Mouse (Mus musculus) forebrain, embryonic 14.5 days (tissue): ENCODE measurements around the gene Scn1b. TPM values are rescaled to one million over a fixed set of nuclear protein-coding genes. Genes with fewer than 3 reads are reported as not detected.

ENCODE experiments used
- ATAC-seq: fragments of 200-750 bp; cut with Nextera tagmentation; 2 replicates; pipeline ENCODE4 v1.8.0; 2017; ENCODE audit warnings: mild to moderate bottlenecking, moderate library complexity
- DNase-seq: peaks from one replicate; pipeline ENCODE4 v3.0.0-alpha.2; 2015; ENCODE audit warnings: low spot score
- H3K27ac ChIP-seq: fragments of 300-500 bp; sonication (generic); 2 replicates; pipeline ENCODE4 v1.5.1; 2014; ENCODE audit warnings: low read depth, mild to moderate bottlenecking, control low read depth, low read length, moderate library complexity
- H3K27me3 ChIP-seq: fragments of 300-500 bp; sonication (generic); replicated peaks from 2 replicates; pipeline ENCODE4 v1.6.1; 2014; ENCODE audit warnings: low read length, control low read depth, mixed read lengths; ENCODE audit not compliant: control insufficient read depth, insufficient read depth
- H3K36me3 ChIP-seq: fragments of 300-500 bp; sonication (generic); 2 replicates; pipeline ENCODE4 v1.6.1; 2014; ENCODE audit warnings: low read length, control low read depth; ENCODE audit not compliant: control insufficient read depth, insufficient read depth
- H3K4me1 ChIP-seq: fragments of 300-500 bp; sonication (generic); 2 replicates; pipeline ENCODE4 v1.6.1; 2014; ENCODE audit warnings: antibody characterized with exemption, low read length, control low read depth; ENCODE audit not compliant: control insufficient read depth, insufficient read depth
- H3K4me2 ChIP-seq: fragments of 300-500 bp; sonication (generic); 2 replicates; pipeline ENCODE4 v1.6.1; 2014; ENCODE audit warnings: mild to moderate bottlenecking, control low read depth, low read length
- H3K4me3 ChIP-seq: fragments of 300-500 bp; sonication (generic); 2 replicates; pipeline ENCODE4 v1.5.1; 2014; ENCODE audit warnings: low read depth, low read length, control low read depth
- H3K9ac ChIP-seq: fragments of 300-500 bp; sonication (generic); 2 replicates; pipeline ENCODE4 v1.6.1; 2014; ENCODE audit warnings: mild to moderate bottlenecking, low read length, control low read depth, moderate library complexity
- H3K9me3 ChIP-seq: fragments of 300-500 bp; sonication (generic); replicated peaks from 2 replicates; pipeline ENCODE4 v1.6.1; 2016; ENCODE audit warnings: low read length, control low read depth, mixed read lengths; ENCODE audit not compliant: control insufficient read depth
- WGBS: fragments of 180-500 bp; shearing (Covaris S2); extraction: QIAGEN DNeasy Blood & Tissue Kit; methylation state at CpG from one replicate; pipeline ENCODE4 v1.1.7; 2014; 5-methylcytosine and 5-hydroxymethylcytosine counted together
- polyA plus RNA-seq: library from polyadenylated mRNA; unstranded; fragments of >200 nt; fragmentation: Nextera tagmentation; extraction: Ambion mirVana; gene quantifications from 2 replicates; pipeline ENCODE4 v1.2.1, GENCODE M21; 2014

Gene Scn1b
- polyA plus RNA-seq, 1 experiment from 2014 or later, result 2.8 TPM

- 91% methylated on average over 4 of the region's 4 CpGs for WGBS
- no peak overlapping the region for H3K9ac ChIP-seq
- no peaks in the 10 kb centered on the region for H3K27me3 ChIP-seq
- peaks cover 86% of the 10 kb centered on the region for H3K36me3 ChIP-seq
- DNase-seq, result no peak
- H3K4me3 ChIP-seq, result no peak overlapping the region
- no peak overlapping the region for H3K27ac ChIP-seq
- H3K9me3 ChIP-seq, result no peaks in the 10 kb centered on the region
- H3K4me2 ChIP-seq, result no peak overlapping the region
- ATAC-seq, result no peak
- H3K4me1 ChIP-seq, result no peaks in the 10 kb centered on the region
These were observed 13.5 kb upstream of the Scn1b start for GRCm38 (mm10) chr7:31140302-31140701.

DNA sequence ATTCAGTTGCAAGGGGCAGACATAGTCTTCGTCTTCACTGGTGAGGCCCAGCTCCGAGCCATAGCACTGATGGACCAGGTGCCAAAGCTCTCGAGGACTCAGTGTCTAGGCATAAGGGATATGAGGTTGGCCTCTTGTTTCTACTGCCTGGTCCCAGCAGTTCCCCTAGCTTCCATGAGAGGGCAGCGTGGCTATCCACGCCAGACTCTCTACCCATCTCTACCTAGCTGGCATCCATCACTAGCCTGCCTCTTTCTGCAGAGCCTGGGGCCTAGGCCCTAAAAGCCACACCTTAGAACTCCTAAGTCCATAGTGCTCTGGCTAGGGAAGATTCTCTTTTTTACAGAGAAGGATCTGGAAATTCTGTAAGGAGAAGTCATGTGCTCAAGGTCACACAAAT is 13.0 kb upstream of the Scn1b start:
- Histone ChIP-seq H3K36me3 (peaks cover 91% of the 10 kb centered on the region), H3K4me3 (no peak overlapping the region), H3K27ac (no peak overlapping the region), H3K4me1 (no peaks in the 10 kb centered on the region), H3K9me3 (no peaks in the 10 kb centered on the region), H3K4me2 (no peak overlapping the region), H3K27me3 (no peaks in the 10 kb centered on the region), H3K9ac (no peak overlapping the region)
- DNase-seq (peak; percentile 38), ATAC-seq (peak; percentile 38)
- WGBS, result 62% methylated on average over 5 of the region's 5 CpGs

GRCm38 (mm10) chr7:31135717-31136116 is 8.9 kb upstream of the Scn1b start:
- Histone ChIP-seq H3K4me3 (no peak overlapping the region), H3K9me3 (no peaks in the 10 kb centered on the region), H3K4me1 (no peaks in the 10 kb centered on the region), H3K9ac (no peak overlapping the region), H3K27ac (no peak overlapping the region), H3K36me3 (peaks cover 99% of the 10 kb centered on the region), H3K4me2 (no peak overlapping the region), H3K27me3 (no peaks in the 10 kb centered on the region)
- no peak for ATAC-seq
- WGBS, result 90% methylated on average over 10 of the region's 10 CpGs
- DNase-seq, result no peak

- Histone ChIP-seq H3K4me3 (no peak overlapping the region), H3K27ac (no peak overlapping the region), H3K27me3 (peaks cover 4% of the 10 kb centered on the region), H3K9ac (no peak overlapping the region), H3K9me3 (no peaks in the 10 kb centered on the region), H3K4me1 (peaks cover 3% of the 10 kb centered on the region; the same call in 1 of the 2 replicates), H3K36me3 (peaks cover 88% of the 10 kb centered on the region), H3K4me2 (no peak overlapping the region)
- ATAC-seq (no peak), DNase-seq (no peak)
- WGBS, result 95% methylated on average over 4 of the region's 4 CpGs
These were observed 5.1 kb upstream of the Scn1b start for GRCm38 (mm10) chr7:31131866-31132265.

DNA sequence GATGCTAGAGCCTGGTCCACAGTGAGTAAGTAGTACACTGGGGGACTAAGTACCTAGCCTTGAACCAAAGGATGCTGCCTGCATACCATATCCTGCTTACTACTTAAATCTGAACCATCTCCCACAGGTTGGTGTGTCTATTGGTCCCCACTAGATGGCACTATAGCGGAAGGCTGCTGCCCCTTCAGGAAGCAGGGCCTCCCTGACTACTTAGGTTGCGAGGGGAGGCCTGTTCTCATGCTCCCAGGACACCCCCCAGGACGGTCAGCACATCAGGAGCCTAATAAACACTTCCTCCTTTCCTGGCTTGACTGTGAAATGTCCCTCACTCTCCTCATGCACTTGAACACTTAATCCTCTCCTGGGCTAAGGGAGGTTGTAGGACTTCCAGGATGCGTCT is 4.0 kb upstream of the Scn1b start:
- peak; percentile 71 for DNase-seq

DNA sequence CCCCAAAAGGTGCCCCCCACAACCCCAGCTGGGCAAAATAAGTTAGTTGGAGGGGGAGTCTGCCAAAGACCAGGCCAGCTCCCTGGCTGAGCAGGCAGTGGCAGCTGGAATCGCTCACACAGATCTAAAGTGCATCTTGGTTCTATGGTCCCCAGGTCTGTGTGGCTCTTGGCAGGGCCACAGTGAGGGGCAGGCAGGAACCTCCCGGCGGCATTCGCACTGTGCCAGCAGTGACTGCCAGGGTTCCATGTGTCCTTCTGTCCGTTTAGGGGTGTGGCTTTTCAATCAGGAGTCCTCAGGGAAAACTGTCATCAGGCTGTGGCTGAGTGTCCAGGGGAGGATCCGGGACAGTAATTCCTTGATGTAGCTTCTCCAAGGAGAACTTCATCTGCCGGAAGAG is 3.4 kb upstream of the Scn1b start:
- 96% methylated on average over 7 of the region's 7 CpGs for WGBS
- H3K4me3 ChIP-seq, result no peak overlapping the region
- ATAC-seq, result no peak

More for the DNA sequence above, 4.0 kb upstream of the Scn1b start:
- 50% methylated on average over 4 of the region's 4 CpGs for WGBS
- H3K27me3 ChIP-seq, result peaks cover 14% of the 10 kb centered on the region
- no peak overlapping the region for H3K27ac ChIP-seq
- peaks cover 3% of the 10 kb centered on the region; the same call in 1 of the 2 replicates for H3K4me1 ChIP-seq
- peaks cover 78% of the 10 kb centered on the region for H3K36me3 ChIP-seq
- H3K4me3 ChIP-seq, result no peak overlapping the region
- H3K4me2 ChIP-seq, result no peak overlapping the region
- no peaks in the 10 kb centered on the region for H3K9me3 ChIP-seq
- no peak overlapping the region for H3K9ac ChIP-seq
- ATAC-seq, result 0 out of 2 replicates have a peak, but pooled peaks have one; percentile 21

GRCm38 (mm10) chr7:31128157-31128705 is 1.4 kb upstream of the Scn1b start:
- no peak overlapping the region for H3K9ac ChIP-seq
- DNase-seq (no peak), ATAC-seq (no peak)
- peaks cover 3% of the 10 kb centered on the region; the same call in 1 of the 2 replicates for H3K4me1 ChIP-seq
- H3K27me3 ChIP-seq, result peaks cover 19% of the 10 kb centered on the region
- peaks cover 52% of the 10 kb centered on the region for H3K36me3 ChIP-seq
- H3K4me3 ChIP-seq, result no peak overlapping the region
- H3K4me2 ChIP-seq, result no peak overlapping the region
- no peak overlapping the region for H3K27ac ChIP-seq
- WGBS, result 66% methylated on average over 9 of the region's 9 CpGs
- H3K9me3 ChIP-seq, result no peaks in the 10 kb centered on the region

More for the DNA sequence above, 3.4 kb upstream of the Scn1b start:
- Histone ChIP-seq H3K4me1 (peaks cover 3% of the 10 kb centered on the region; the same call in 1 of the 2 replicates), H3K4me2 (no peak overlapping the region), H3K9me3 (no peaks in the 10 kb centered on the region), H3K27me3 (peaks cover 19% of the 10 kb centered on the region), H3K9ac (no peak overlapping the region), H3K36me3 (peaks cover 71% of the 10 kb centered on the region), H3K27ac (no peak overlapping the region)
- no peak for DNase-seq

DNA sequence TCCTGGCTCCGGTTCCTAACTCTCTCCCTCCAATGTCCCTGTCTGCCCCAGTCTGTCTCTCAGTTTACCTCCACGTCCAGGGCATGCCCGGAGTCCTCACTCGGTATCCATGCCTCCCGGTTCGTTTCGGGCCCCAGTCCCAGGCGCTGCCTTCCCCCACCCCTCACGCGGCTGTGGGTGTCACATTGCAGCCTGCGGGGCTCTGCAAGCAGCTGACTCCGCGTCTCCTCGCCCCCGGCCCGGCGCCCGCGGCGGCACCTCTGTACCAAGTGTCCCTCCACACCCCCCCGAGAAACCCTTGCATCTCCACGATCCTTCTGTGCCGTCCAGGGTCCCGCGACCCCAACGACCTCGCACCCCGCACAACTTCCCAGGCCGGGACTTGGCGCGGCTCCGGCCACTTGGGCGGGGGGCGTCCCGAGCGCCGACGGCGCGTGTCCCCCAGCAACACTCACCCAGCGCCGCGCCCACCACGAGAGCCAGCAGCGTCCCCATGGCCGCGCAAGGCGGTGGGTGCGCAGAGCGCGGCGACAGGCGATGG is 522 bp downstream of the Scn1b start:
- ATAC-seq (peak; percentile 16), DNase-seq (peak; percentile 6)
- H3K9ac ChIP-seq, result peak overlapping the region; percentile 65
- peaks cover 32% of the 10 kb centered on the region for H3K36me3 ChIP-seq
- no peak overlapping the region for H3K27ac ChIP-seq
- H3K4me2 ChIP-seq, result peak overlapping the region; percentile 83
- no peaks in the 10 kb centered on the region for H3K9me3 ChIP-seq
- under 1% methylated on average over 47 of the region's 53 CpGs for WGBS
- H3K27me3 ChIP-seq, result peaks cover 19% of the 10 kb centered on the region
- peak overlapping the region; percentile 46 for H3K4me3 ChIP-seq
- peaks cover 3% of the 10 kb centered on the region; the same call in 1 of the 2 replicates for H3K4me1 ChIP-seq

- Histone ChIP-seq H3K9ac (no peak overlapping the region), H3K27ac (no peak overlapping the region), H3K4me3 (no peak overlapping the region), H3K36me3 (peaks cover 22% of the 10 kb centered on the region), H3K4me1 (peaks cover 3% of the 10 kb centered on the region; the same call in 1 of the 2 replicates), H3K27me3 (peaks cover 19% of the 10 kb centered on the region), H3K4me2 (no peak overlapping the region), H3K9me3 (no peaks in the 10 kb centered on the region)
- no peak for ATAC-seq
- DNase-seq, result no peak
- 91% methylated on average over 13 of the region's 13 CpGs for WGBS
These were observed 1.7 kb downstream of the Scn1b start for GRCm38 (mm10) chr7:31125116-31125515.
